Comparison of ENCODE assay signal across 8 mouse cellular contexts in genomic region chr10:61694870-61695670, GRCm38 (mm10). TPM values are rescaled to one million over a fixed set of nuclear protein-coding genes. Genes with fewer than 3 reads are reported as not detected.
A peak's percentile ranks its signal among the peaks of the same experiment; 100 is the strongest.
DNase-seq lines count a peak whose midpoint lies in the region; ATAC-seq lines count a peak whose summit lies in the region.

TSS of gene Tysnd1 (plus strand) at chr10:61695514.

- peak; percentile 97 to 99 for DNase-seq in adrenal gland, adult (ENCODE audit: inconsistent age in 2 of 2, low spot score in 1 of 2)
- DNase-seq in embryo, embryonic 10.5 days (ENCODE audit: low spot score): peak; percentile 99
- peak; percentile 98 for DNase-seq in gastrocnemius, postnatal 14 days
- DNase-seq in left cerebral cortex, postnatal 10 days (ENCODE audit: extremely low spot score in 1 of 2, low spot score in 2 of 2): peak; percentile 99
- peak; percentile 97 for DNase-seq in right cerebral cortex, postnatal 25 days
- peak; percentile 95 to 98 for DNase-seq in urinary bladder, postnatal 4 days (ENCODE audit: low spot score in 2 of 2)

- peak; percentile 99 for ATAC-seq in inflammation-experienced regulatory T-cells, adult 6 months
- ATAC-seq in megakaryocyte-erythroid progenitor cell, adult 5-6 weeks (replicated peaks; ENCODE audit: low FRiP score, low TSS enrichment, poor library complexity, severe bottlenecking): peak; percentile 95

- intact Hi-C loops in gastrocnemius, postnatal 14 days (cut with DNase I; ENCODE audit: low total_unique reads): no loop called here
- intact Hi-C loops in left cerebral cortex, postnatal 10 days (cut with DNase I): no loop called here

RNA-seq across cellular contexts. Expression of gene Tysnd1, which starts in this region (rescaled TPM):
- total RNA-seq in gastrocnemius, postnatal 14 days (2021): 10 to 100 TPM; 11.8 to 14.3 TPM
- 1 to 10 TPM; 1.5 to 4.1 (median 3.5) TPM for polyA plus RNA-seq in inflammation-experienced regulatory T-cells, adult 6 months (2017; shearing (Covaris generic))
- total RNA-seq in left cerebral cortex, postnatal 10 days (2021): 10 to 100 TPM; 28.5 to 36.6 TPM
- total RNA-seq in megakaryocyte-erythroid progenitor cell, adult 5-6 weeks (2014; fragmentation: Nextera tagmentation): 22.8 and 31.8 TPM in 2 replicates
- 12.9 and 25.7 TPM in 2 replicates for total RNA-seq in megakaryocyte-erythroid progenitor cell, adult 5-6 weeks (2017)

Comparison
In these comparisons a context has a peak if more than half of its experiments do, and no peak if none do; other contexts are left out.
1. Peak in every context shown above with its lines: DNase-seq and ATAC-seq.